Mouse (Mus musculus): ENCODE data around the gene Fgf12.

- TF ChIP-seq CTCF (IDR thresholded peaks at IDR 0.05; ENCODE audit: low read depth) (no peak), EP300 (IDR thresholded peaks at IDR 0.05; ENCODE audit: low read depth) (no peak)
Measured at GRCm38 (mm10) chr16:28753124-28753917, 453 bp upstream of the Fgf12 start.

Data from liver, embryonic 14.5 days (tissue).